In genomic region chr6:124829799-124830700, GRCm38 (mm10) we compare ENCODE assay signal across 1 mouse cellular context.
TF ChIP-seq lines count a peak whose summit lies in the region.

No protein-coding gene starts in this region.

TF ChIP-seq in CH12.LX, 34 proteins besides CTCF, POLR2A, EP300 and RAD21:
- TF ChIP-seq BHLHE40 (IDR thresholded peaks at IDR 0.05; ENCODE audit: low read depth, low read length) (no peak), MAZ (IDR thresholded peaks at IDR 0.05; ENCODE audit: low read depth, low read length) (peak; percentile 72; the same call in 1 of the 2 replicates), HCFC1 (IDR thresholded peaks at IDR 0.05; ENCODE audit: low read depth, low read length) (peak; percentile 42), MYC (IDR thresholded peaks at IDR 0.05; ENCODE audit: low read depth, low read length) (no peak), POLR2AphosphoS2 (IDR thresholded peaks at IDR 0.05; ENCODE audit: low read depth, low read length) (peak; percentile 73), TBP (conservative IDR thresholded peaks at IDR 0.05; ENCODE audit: low read depth, low read length) (0 out of 2 replicates have a peak, but pooled peaks have one; percentile 50), MXI1 (IDR thresholded peaks at IDR 0.05; ENCODE audit: low read depth, low read length) (peak; percentile 63), USF1 (IDR thresholded peaks at IDR 0.05; ENCODE audit: low read depth, low read length) (no peak), JUN (IDR thresholded peaks at IDR 0.05; ENCODE audit: insufficient read depth, low read depth, low read length) (no peak), ZNF384 (IDR thresholded peaks at IDR 0.05; ENCODE audit: low read depth, low read length) (no peak), ZC3H11A (IDR thresholded peaks at IDR 0.05; ENCODE audit: low read depth, low read length) (no peak), KAT2A (IDR thresholded peaks at IDR 0.05; ENCODE audit: insufficient replicate concordance, low read length) (peak; percentile 55; the same call in 1 of the 2 replicates), NELFE (IDR thresholded peaks at IDR 0.05; ENCODE audit: low read depth, low read length) (peak; percentile 85), CHD2 (IDR thresholded peaks at IDR 0.05; ENCODE audit: low read length) (peak; percentile 94), E2F4 (IDR thresholded peaks at IDR 0.05; ENCODE audit: insufficient replicate concordance, low read depth, low read length) (peak; percentile 97), MEF2A (IDR thresholded peaks at IDR 0.05; ENCODE audit: borderline replicate concordance, low read depth, low read length) (0 out of 2 replicates have a peak, but pooled peaks have one; percentile 22), TCF12 (IDR thresholded peaks at IDR 0.05; ENCODE audit: low read depth, low read length) (peak; percentile 67; the same call in 1 of the 2 replicates), NRF1 (IDR thresholded peaks at IDR 0.05; ENCODE audit: low read depth, low read length) (peak; percentile 19; the same call in 1 of the 2 replicates), ZKSCAN1 (IDR thresholded peaks at IDR 0.05; ENCODE audit: borderline replicate concordance, low read depth, low read length) (no peak), SIN3A (IDR thresholded peaks at IDR 0.05; ENCODE audit: low read length) (peak; percentile 98), MAX (IDR thresholded peaks at IDR 0.05; ENCODE audit: low read length) (peak; percentile 53; the same call in 1 of the 2 replicates), ELF1 (IDR thresholded peaks at IDR 0.05; ENCODE audit: low read depth, low read length) (peak; percentile 77), ZMIZ1 (IDR thresholded peaks at IDR 0.05; ENCODE audit: low read depth, low read length) (peak; percentile 85), ETS1 (conservative IDR thresholded peaks at IDR 0.05; ENCODE audit: low read depth, low read length) (no peak), IRF4 (IDR thresholded peaks at IDR 0.05; ENCODE audit: low read depth, low read length) (peak; percentile 37; the same call in 1 of the 2 replicates), CHD1 (IDR thresholded peaks at IDR 0.05; ENCODE audit: low read depth, low read length) (peak; percentile 92)
